Mouse (Mus musculus) neural tube, postnatal 0 days (tissue): ENCODE measurements around the gene Zfp597. TPM values are rescaled to one million over a fixed set of nuclear protein-coding genes. Genes with fewer than 3 reads are reported as not detected.

Experiments used
- microRNA-seq: library from miRNA; unstranded; fragments of <30 nt; microRNA quantifications from one replicate; pipeline ENCODE4, GENCODE M21; 2016
- polyA plus RNA-seq: library from polyadenylated mRNA; unstranded; fragments of >200 nt; fragmentation: Nextera tagmentation; extraction: Ambion mirVana; gene quantifications from 2 replicates; pipeline ENCODE4 v1.2.1, GENCODE M21; 2015

Gene Zfp597
- 9.1 and 9.5 TPM in 2 replicates for polyA plus RNA-seq

DNA sequence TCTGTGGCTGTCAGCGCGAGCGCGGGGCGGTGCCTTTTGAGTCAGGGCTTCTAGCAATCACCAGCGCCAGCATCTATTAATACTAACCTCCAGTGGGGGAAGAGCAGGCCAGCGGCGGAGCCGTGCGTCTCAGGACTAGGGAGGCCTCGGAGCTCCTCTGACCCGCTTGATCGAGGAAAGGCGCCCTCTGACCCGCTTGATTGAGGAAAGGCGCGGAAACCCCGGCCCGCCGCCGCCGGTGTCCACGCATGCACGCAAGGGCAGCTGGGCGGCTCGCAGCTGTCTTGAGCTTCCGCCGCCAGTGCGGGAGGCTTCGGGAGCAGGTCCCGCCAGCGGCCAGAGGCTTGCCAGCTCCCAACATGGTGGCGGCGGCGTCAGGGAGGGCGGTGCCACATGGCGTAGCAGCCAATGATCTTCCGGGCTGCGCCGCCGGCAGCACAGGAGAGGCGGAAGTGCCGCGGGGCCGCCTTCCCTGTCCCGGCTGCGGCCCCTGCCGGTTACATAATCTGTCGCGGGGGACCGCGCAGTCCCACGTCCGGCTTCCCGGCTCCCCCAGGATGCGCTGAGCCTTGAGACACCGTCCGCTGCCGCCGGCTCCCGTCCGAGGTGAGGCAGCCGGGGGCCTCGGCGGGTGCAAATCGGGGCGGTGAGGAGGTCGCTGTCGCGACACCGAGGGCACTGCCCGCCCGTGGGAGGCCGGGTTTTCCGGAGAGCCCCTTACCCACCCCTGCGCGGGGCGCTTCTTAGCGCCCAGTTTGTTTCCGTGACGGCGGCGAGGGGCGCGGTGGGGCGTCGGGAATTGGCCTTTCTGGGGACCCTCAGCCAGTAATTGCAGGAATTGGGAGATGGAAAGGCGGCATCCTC lies at the start of gene Zfp597, which contains the start of gene Gm20695:
TSS of gene Zfp597 (minus strand) at position 361 of the 864 bp plus-strand sequence.
TSS of gene Gm20695 (plus strand) at position 448 of the 864 bp plus-strand sequence.

GRCm38 (mm10) chr16:3908537-3909111 lies 24.3 kb upstream of the Zfp597 start, which contains the start of the genes 1700037C18Rik and Cluap1:
1700037C18Rik (minus strand) TSS chr16:3908689.
Cluap1 (plus strand) TSS chr16:3908801.

DNA sequence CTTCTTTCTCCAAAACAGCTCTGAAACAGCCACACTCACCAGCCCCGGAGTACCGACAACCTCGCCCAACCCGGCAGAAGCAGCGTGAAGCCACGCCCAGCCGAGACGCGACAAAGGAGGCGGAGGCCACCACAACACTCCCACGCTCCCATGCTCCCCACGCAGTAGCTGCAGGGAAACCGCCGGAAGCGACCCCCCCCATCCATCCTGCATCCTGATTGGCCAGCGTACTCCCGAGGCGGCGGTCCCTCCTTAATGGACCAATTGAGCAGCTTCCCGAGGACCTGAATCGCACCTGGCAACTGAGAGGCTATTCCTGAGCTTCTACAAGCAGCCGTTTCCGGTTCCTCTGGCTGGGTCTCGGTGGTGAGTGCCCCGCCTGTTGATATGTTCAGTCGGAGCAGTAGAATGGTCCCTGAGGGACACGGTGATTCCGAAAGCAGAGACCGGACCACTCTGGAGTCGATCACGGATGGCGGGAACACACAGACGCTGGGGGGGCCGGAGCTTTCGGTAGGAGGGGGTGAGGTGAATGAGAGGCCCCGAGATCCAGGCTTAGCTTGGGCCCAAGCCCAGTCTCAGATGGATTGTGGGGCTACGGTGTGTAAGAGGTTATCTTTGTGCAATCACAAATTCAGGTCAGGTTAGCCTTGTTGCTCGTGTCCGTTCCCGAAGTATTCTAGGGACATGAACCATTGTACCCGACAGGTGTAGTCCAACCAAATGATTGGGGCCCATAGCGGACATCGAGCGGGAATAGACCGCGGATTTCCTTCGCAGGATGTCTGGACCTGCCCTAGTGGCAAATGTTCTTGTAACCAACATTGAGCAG lies 11.9 kb downstream of the Zfp597 start, which contains the start of gene Naa60:
TSS of gene Naa60 (plus strand) at position 160 of the 832 bp plus-strand sequence.

GRCm38 (mm10) chr16:3846711-3847518 lies 37.4 kb downstream of the Zfp597 start, which contains the start of gene Zfp174:
Zfp174 (plus strand) TSS chr16:3847268.

GRCm38 (mm10) chr16:3830588-3831109 lies 53.7 kb downstream of the Zfp597 start, which contains the start of gene Olfr15:
Olfr15 (plus strand) TSS chr16:3830878.

Small RNA genes within 50 kb of the gene (microRNA-seq; reads per million reads assigned to microRNA genes)
- gene Gm23493: not detected

Other genes starting within 250 kb of the Zfp597 start
- not detected in 2 replicates for gene Mefv, start 166.5 kb downstream of the Zfp597 start, polyA plus RNA-seq
- gene Zfp263, start 140.5 kb downstream of the Zfp597 start, polyA plus RNA-seq: 29.6 and 30.3 TPM in 2 replicates
- gene Olfr15, start 53.7 kb downstream of the Zfp597 start, polyA plus RNA-seq: not detected in 2 replicates
- gene Zfp174, start 37.3 kb downstream of the Zfp597 start, polyA plus RNA-seq: 1.4 TPM in 2 replicates
- gene Naa60, start 12.2 kb downstream of the Zfp597 start, polyA plus RNA-seq: 84.0 and 93.7 TPM in 2 replicates
- 3.0 and 6.1 TPM in 2 replicates for gene Gm20695, start 87 bp upstream of the Zfp597 start, polyA plus RNA-seq
- gene 1700037C18Rik, start 24.1 kb upstream of the Zfp597 start, polyA plus RNA-seq: 12.0 and 12.7 TPM in 2 replicates
- gene Cluap1, start 24.2 kb upstream of the Zfp597 start, polyA plus RNA-seq: 43.7 and 47.0 TPM in 2 replicates
- gene Nlrc3, start 92.1 kb upstream of the Zfp597 start, polyA plus RNA-seq: 0.50 and 0.52 TPM in 2 replicates
- 15.1 and 16.6 TPM in 2 replicates for gene Slx4, start 119.2 kb upstream of the Zfp597 start, polyA plus RNA-seq
- gene Dnase1, start 152.4 kb upstream of the Zfp597 start, polyA plus RNA-seq: 2.1 and 3.4 TPM in 2 replicates
- 46.9 and 50.5 TPM in 2 replicates for gene Trap1, start 193.3 kb upstream of the Zfp597 start, polyA plus RNA-seq